Mouse (Mus musculus): Measurements from ENCODE around the gene Krt20.

- no peak for TF ChIP-seq CTCF (IDR thresholded peaks at IDR 0.05; ENCODE audit: borderline replicate concordance, insufficient read depth, low read depth, low read length)
- no peak for TF ChIP-seq POLR2A (IDR thresholded peaks at IDR 0.05; ENCODE audit: borderline replicate concordance, insufficient read depth, low read length)
Observed at GRCm38 (mm10) chr11:99391375-99391774, 46.6 kb downstream of the Krt20 start.
